In genomic region chr3:89796358-89796757, GRCm38 (mm10) we compare ENCODE assay signal across 12 mouse cellular contexts. TPM values are rescaled to one million over a fixed set of nuclear protein-coding genes. Genes with fewer than 3 reads are reported as not detected.
DNase-seq lines count a peak whose midpoint lies in the region; ATAC-seq and TF ChIP-seq lines count a peak whose summit lies in the region.
"Had no signal": no experiment of that assay in that cellular context is flagged by ENCODE, and none has a peak within 500 bp of the region (broad histone marks: within the 10 kb centered on the region; RNA-seq: fewer than 3 reads in every experiment).

No protein-coding gene starts in this region.

- H3K27ac ChIP-seq in kidney, embryonic 16.5 days (ENCODE audit: low read length) = no peak overlapping the region
- 0 out of 2 replicates have a peak overlapping the region, but pooled peaks have one; percentile 8 for H3K27ac ChIP-seq in bone marrow, adult 2 months (ENCODE audit: control insufficient read depth, insufficient read depth, low read depth, low read length, poor library complexity)
- peak overlapping the region; percentile 98 for H3K27ac ChIP-seq in macrophage
- no peak overlapping the region for H3K27ac ChIP-seq in midbrain, embryonic 10.5 days (replicated peaks)
- H3K27ac ChIP-seq: embryonic facial prominence, embryonic 15.5 days; limb, embryonic 15.5 days had no signal

- H3K9ac ChIP-seq in kidney, embryonic 16.5 days (replicated peaks; ENCODE audit: low read length) = no peak overlapping the region
- H3K9ac ChIP-seq: embryonic facial prominence, embryonic 15.5 days; limb, embryonic 15.5 days had no signal

- 0 out of 2 replicates have a peak, but pooled peaks have one; percentile 9 for TF ChIP-seq POLR2A in bone marrow, adult 2 months (IDR thresholded peaks at IDR 0.05; ENCODE audit: borderline replicate concordance, control insufficient read depth, low read depth, low read length)

- H3K4me3 ChIP-seq in kidney, embryonic 16.5 days (ENCODE audit: low read length) = no peak overlapping the region
- no peak overlapping the region for H3K4me3 ChIP-seq in bone marrow, adult 2 months (replicated peaks; ENCODE audit: control insufficient read depth, low read depth, low read length)
- H3K4me3 ChIP-seq in macrophage (ENCODE audit: inconsistent target) = peak overlapping the region; percentile 22
- H3K4me3 ChIP-seq in midbrain, embryonic 10.5 days = no peak overlapping the region
- H3K4me3 ChIP-seq: embryonic facial prominence, embryonic 15.5 days; limb, embryonic 15.5 days had no signal

- ATAC-seq in kidney, embryonic 16.5 days (ENCODE audit: low FRiP score, low TSS enrichment) = no peak
- no peak for ATAC-seq in cerebellum, adult (ENCODE audit: insufficient number of reproducible peaks, low FRiP score, low TSS enrichment)
- ATAC-seq: hindbrain, embryonic 16.5 days had no signal

- H3K9me3 ChIP-seq in kidney, embryonic 16.5 days (ENCODE audit: low read length) = no peaks in the 10 kb centered on the region
- no peaks in the 10 kb centered on the region for H3K9me3 ChIP-seq in midbrain, embryonic 10.5 days (replicated peaks)
- H3K9me3 ChIP-seq: embryonic facial prominence, embryonic 15.5 days; limb, embryonic 15.5 days had no signal

- H3K4me2 ChIP-seq in kidney, embryonic 16.5 days (replicated peaks; ENCODE audit: low read depth, low read length) = no peak overlapping the region
- H3K4me2 ChIP-seq: embryonic facial prominence, embryonic 15.5 days; limb, embryonic 15.5 days had no signal

- WGBS in kidney, embryonic 16.5 days = 29% methylated on average over 4 of the region's 4 CpGs
- 1% methylated on average over 4 of the region's 4 CpGs for WGBS in bone marrow, adult 2 months
- WGBS in macrophage (ENCODE audit: missing documents) = 0% methylated on average over 4 of the region's 4 CpGs
- WGBS in midbrain, embryonic 10.5 days = 65% methylated on average over 4 of the region's 4 CpGs

- H3K4me1 ChIP-seq in kidney, embryonic 16.5 days (ENCODE audit: insufficient read depth, low read length) = no peaks in the 10 kb centered on the region
- no peaks in the 10 kb centered on the region; the same call in 1 of the 2 replicates for H3K4me1 ChIP-seq in bone marrow, adult 2 months (ENCODE audit: control insufficient read depth, insufficient read depth, low read length)
- peaks cover 10% of the 10 kb centered on the region for H3K4me1 ChIP-seq in midbrain, embryonic 10.5 days
- H3K4me1 ChIP-seq: embryonic facial prominence, embryonic 15.5 days had no signal

- no peaks in the 10 kb centered on the region for H3K79me2 ChIP-seq in macrophage (ENCODE audit: inconsistent target)

- no peaks in the 10 kb centered on the region for H3K36me3 ChIP-seq in kidney, embryonic 16.5 days (ENCODE audit: insufficient read depth, low read length)
- H3K36me3 ChIP-seq in macrophage (ENCODE audit: inconsistent target) = no peaks in the 10 kb centered on the region
- H3K36me3 ChIP-seq in midbrain, embryonic 10.5 days = no peaks in the 10 kb centered on the region
- H3K36me3 ChIP-seq: embryonic facial prominence, embryonic 15.5 days; limb, embryonic 15.5 days had no signal

- DNase-seq in kidney, adult 9 months = peak; percentile 18
- DNase-seq in 3T3-L1 (ENCODE audit: low read depth, low spot score) = peak; percentile 38
- DNase-seq in right cerebral cortex, adult 18-20 months = no peak
- no peak for DNase-seq in midbrain, embryonic 10.5 days (ENCODE audit: low spot score)
- DNase-seq: cerebellum, adult 11-12 months had no signal

- no peak for TF ChIP-seq CTCF in bone marrow, adult 2 months (IDR thresholded peaks at IDR 0.05; ENCODE audit: control insufficient read depth, insufficient read depth, low read length)

- H3K27me3 ChIP-seq in kidney, embryonic 16.5 days (ENCODE audit: insufficient read depth, low read length) = no peaks in the 10 kb centered on the region
- peaks cover 8% of the 10 kb centered on the region; the same call in 1 of the 2 replicates for H3K27me3 ChIP-seq in midbrain, embryonic 10.5 days (ENCODE audit: low read depth, poor library complexity, severe bottlenecking)
- H3K27me3 ChIP-seq: embryonic facial prominence, embryonic 15.5 days; limb, embryonic 15.5 days had no signal

RNA-seq across cellular contexts. Expression of gene Ube2q1, which starts 22.9 kb away (rescaled TPM):
- polyA plus RNA-seq in kidney, embryonic 16.5 days (2015; fragmentation: Nextera tagmentation; extraction: Ambion mirVana) = 9.8 and 11.5 TPM in 2 replicates
- polyA plus RNA-seq in bone marrow, adult 2 months (2011; ENCODE audit: insufficient read depth, insufficient read length, low replicate concordance, missing spikeins) = 44.2 and 78.7 TPM in 2 replicates
- total RNA-seq in macrophage (2018; cell fraction: chromatin; rRNA removed) = 100 to 1,000 TPM in 10 of 26 experiments, 10 to 100 TPM in 16; 35.4 to 137 (median 77.0) TPM
- 100 to 1,000 TPM in 20 of 26 experiments, 10 to 100 TPM in 6; 75.1 to 133 (median 110) TPM for total RNA-seq in macrophage (2018; cell fraction: cytosol; rRNA removed)
- total RNA-seq in macrophage (2018; cell fraction: nucleus; rRNA removed) = 100 to 1,000 TPM in 7 of 26 experiments, 10 to 100 TPM in 19; 44.7 to 139 (median 80.3) TPM
- 104 to 201 TPM (median 119 TPM) in 3 replicates for polyA plus RNA-seq in macrophage (2018)
- polyA plus RNA-seq in midbrain, embryonic 10.5 days (2016; fragmentation: Nextera tagmentation; extraction: Ambion mirVana) = 12.5 and 12.9 TPM in 2 replicates

RNA-seq across cellular contexts. Expression of gene Chrnb2, which starts 31.9 kb away (rescaled TPM):
- 0.40 and 0.86 TPM in 2 replicates for polyA plus RNA-seq in kidney, embryonic 16.5 days (2015; fragmentation: Nextera tagmentation; extraction: Ambion mirVana)
- 0.14 and 0.32 TPM in 2 replicates for polyA plus RNA-seq in bone marrow, adult 2 months (2011; ENCODE audit: insufficient read depth, insufficient read length, low replicate concordance, missing spikeins)
- 1 to 10 TPM in 13 of 26 experiments, under 1 TPM in 13; 0.29 to 1.7 (median 1.00) TPM for total RNA-seq in macrophage (2018; cell fraction: chromatin; rRNA removed)
- under 1 TPM; 0.14 to 0.55 (median 0.27) TPM for total RNA-seq in macrophage (2018; cell fraction: cytosol; rRNA removed)
- total RNA-seq in macrophage (2018; cell fraction: nucleus; rRNA removed) = 1 to 10 TPM in 10 of 26 experiments, under 1 TPM in 16; 0.15 to 1.4 (median 0.89) TPM
- polyA plus RNA-seq in macrophage (2018) = 0.20 to 0.30 TPM (median 0.26 TPM) in 3 replicates
- 5.9 and 11.3 TPM in 2 replicates for polyA plus RNA-seq in midbrain, embryonic 10.5 days (2016; fragmentation: Nextera tagmentation; extraction: Ambion mirVana)

RNA-seq across cellular contexts. Expression of gene She, which starts 34.8 kb away (rescaled TPM):
- polyA plus RNA-seq in kidney, embryonic 16.5 days (2015; fragmentation: Nextera tagmentation; extraction: Ambion mirVana) = 6.7 and 7.8 TPM in 2 replicates
- polyA plus RNA-seq in bone marrow, adult 2 months (2011; ENCODE audit: insufficient read depth, insufficient read length, low replicate concordance, missing spikeins) = 1.2 and 1.7 TPM in 2 replicates
- total RNA-seq in macrophage (2018; cell fraction: chromatin; rRNA removed) = not detected
- under 1 TPM in 8 of 26 experiments, not detected in 18; 0.03 to 0.05 (median 0.05) TPM for total RNA-seq in macrophage (2018; cell fraction: cytosol; rRNA removed)
- total RNA-seq in macrophage (2018; cell fraction: nucleus; rRNA removed) = not detected
- not detected in 3 replicates for polyA plus RNA-seq in macrophage (2018)
- 2.0 and 2.1 TPM in 2 replicates for polyA plus RNA-seq in midbrain, embryonic 10.5 days (2016; fragmentation: Nextera tagmentation; extraction: Ambion mirVana)

Comparison
In these comparisons a context has a peak if more than half of its experiments do, and no peak if none do; other contexts are left out.
1. DNase-seq: peak in kidney, adult 9 months (single experiment) and 3T3-L1 (single experiment); none in right cerebral cortex, adult 18-20 months (single experiment) and midbrain, embryonic 10.5 days (single experiment).
2. H3K27ac ChIP-seq: peak in bone marrow, adult 2 months (single experiment) and macrophage (single experiment); none in kidney, embryonic 16.5 days (single experiment) and midbrain, embryonic 10.5 days (single experiment).